Mouse (Mus musculus) effector memory CD4-positive, alpha-beta T cell, adult 5 months (primary cell): ENCODE results near the gene Olfr262. TPM values are rescaled to one million over a fixed set of nuclear protein-coding genes. Genes with fewer than 3 reads are reported as not detected.

Experiments used
- polyA plus RNA-seq: library from polyadenylated mRNA; unstranded; fragments of 100-300 nt; shearing (Covaris generic); gene quantifications from one replicate; pipeline ENCODE4 v1.2.1, GENCODE M21; 2017

Gene Olfr262
- not detected for polyA plus RNA-seq

DNA sequence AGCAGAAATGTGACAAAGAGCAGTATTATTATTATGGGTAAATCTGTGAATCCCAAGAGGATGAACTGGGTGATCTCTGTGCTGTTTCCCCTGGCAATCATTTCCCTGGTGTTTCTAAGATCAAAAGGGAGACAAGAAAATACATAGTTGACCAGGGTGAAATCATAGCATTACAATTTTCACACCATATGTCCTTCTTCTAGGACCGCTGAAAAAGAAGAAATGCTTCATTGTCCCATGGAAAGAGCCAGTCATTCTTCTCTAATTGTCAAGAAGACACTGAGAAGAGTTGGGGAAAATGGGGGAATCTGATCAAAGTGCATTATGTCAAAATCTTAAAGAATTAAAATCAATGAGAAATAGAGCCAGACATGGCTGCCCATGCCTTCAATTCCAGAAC lies at the start of gene Olfr262:
TSS of gene Olfr262 (minus strand) at position 101 of the 400 bp plus-strand sequence.

DNA sequence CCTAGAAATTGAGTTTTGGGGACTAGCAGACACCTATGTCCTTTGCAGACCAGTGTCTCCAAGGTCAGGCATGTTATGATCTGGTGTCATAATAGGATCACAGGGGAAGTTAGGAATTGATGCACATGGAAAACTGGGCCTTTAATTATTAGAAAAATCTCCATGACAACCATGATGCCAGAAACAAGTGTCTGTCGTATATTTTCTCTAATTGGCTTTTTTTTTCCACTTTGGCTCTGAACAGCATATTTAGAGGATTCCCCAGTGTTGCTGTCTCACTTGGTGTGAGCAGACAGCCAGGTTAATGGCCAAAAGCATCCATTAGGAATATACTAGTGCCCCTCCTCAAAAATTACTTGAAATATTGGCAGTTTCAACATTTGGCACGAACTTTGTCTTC lies 38.1 kb upstream of the Olfr262 start, which contains the start of gene Olfr1434:
TSS of gene Olfr1434 (plus strand) at position 301 of the 400 bp plus-strand sequence.

GRCm38 (mm10) chr19:12260732-12261131 lies 19.3 kb upstream of the Olfr262 start, which contains the start of gene Olfr235:
Olfr235 (plus strand) TSS chr19:12261032.

DNA sequence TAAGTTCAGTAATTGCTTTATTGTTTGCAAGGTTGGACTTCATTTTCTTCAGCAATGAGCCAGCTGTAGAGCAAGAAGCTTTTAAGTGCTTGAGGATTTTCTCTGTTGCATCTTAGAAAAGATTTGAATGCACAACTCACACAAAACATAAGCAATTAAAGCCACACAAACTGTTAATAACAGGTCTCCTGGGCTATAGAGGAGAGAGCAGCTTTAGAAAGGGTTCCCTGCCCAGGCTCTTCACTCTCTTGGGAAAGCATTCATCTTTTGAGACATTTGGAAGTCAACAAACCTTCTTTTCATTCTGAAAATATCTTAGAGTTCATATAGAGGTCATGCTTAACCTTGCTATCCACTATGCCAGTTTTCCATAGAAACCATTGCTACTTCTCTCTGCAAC lies 9.0 kb downstream of the Olfr262 start, which contains the start of gene Olfr1432:
TSS of gene Olfr1432 (minus strand) at position 101 of the 400 bp plus-strand sequence.

DNA sequence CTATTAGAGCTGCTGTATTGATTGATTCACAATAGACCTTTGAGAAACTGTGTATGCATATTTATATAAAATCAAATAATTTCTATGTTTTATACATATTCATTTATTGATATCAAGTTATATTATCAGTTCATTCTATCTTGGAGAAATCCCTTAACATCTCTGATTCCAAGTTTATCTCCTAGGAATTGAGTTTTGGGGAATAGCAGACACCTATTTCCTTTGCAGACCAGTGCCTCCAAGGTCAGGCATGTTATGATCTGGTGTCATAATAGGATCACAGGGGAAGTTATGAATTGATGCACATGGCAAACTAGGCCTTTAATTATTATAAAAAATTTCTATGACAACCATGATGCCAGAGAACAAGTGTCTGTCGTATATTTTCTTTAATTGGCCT lies 41.1 kb downstream of the Olfr262 start, which contains the start of gene Olfr1431:
TSS of gene Olfr1431 (plus strand) at position 301 of the 400 bp plus-strand sequence.

Other genes with a start within 250 kb of the Olfr262 start
- 0.09 TPM for gene Olfr1423, start 200.3 kb downstream of the Olfr262 start, polyA plus RNA-seq
- 0.21 TPM for gene Olfr1424, start 179.0 kb downstream of the Olfr262 start, polyA plus RNA-seq
- gene Olfr1425, start 163.9 kb downstream of the Olfr262 start, polyA plus RNA-seq: not detected
- not detected for gene Olfr1426, start 149.6 kb downstream of the Olfr262 start, polyA plus RNA-seq
- gene Olfr1427, start 138.3 kb downstream of the Olfr262 start, polyA plus RNA-seq: not detected
- not detected for gene Olfr1428, start 125.8 kb downstream of the Olfr262 start, polyA plus RNA-seq
- not detected for gene Olfr76, start 118.5 kb downstream of the Olfr262 start, polyA plus RNA-seq
- gene Olfr1555-ps1, start 71.5 kb downstream of the Olfr262 start, polyA plus RNA-seq: 0.14 TPM
- gene Olfr1431, start 41.0 kb downstream of the Olfr262 start, polyA plus RNA-seq: not detected
- gene Olfr1432, start 9.1 kb downstream of the Olfr262 start, polyA plus RNA-seq: not detected
- gene Olfr235, start 19.4 kb upstream of the Olfr262 start, polyA plus RNA-seq: not detected
- gene Olfr1434, start 38.2 kb upstream of the Olfr262 start, polyA plus RNA-seq: not detected
- not detected for gene Olfr1436, start 57.5 kb upstream of the Olfr262 start, polyA plus RNA-seq
- not detected for gene Olfr1437, start 83.4 kb upstream of the Olfr262 start, polyA plus RNA-seq
- not detected for gene Olfr1438-ps1, start 94.3 kb upstream of the Olfr262 start, polyA plus RNA-seq
- not detected for gene Olfr1440, start 145.6 kb upstream of the Olfr262 start, polyA plus RNA-seq
- not detected for gene Olfr1441, start 175.8 kb upstream of the Olfr262 start, polyA plus RNA-seq
- gene Pfpl, start 186.2 kb upstream of the Olfr262 start, polyA plus RNA-seq: 0.09 TPM
- gene Mpeg1, start 219.1 kb upstream of the Olfr262 start, polyA plus RNA-seq: 0.29 TPM